Mouse (Mus musculus) heart, embryonic 14.5 days (tissue): ENCODE data around the gene Gmeb1. TPM values are rescaled to one million over a fixed set of nuclear protein-coding genes. Genes with fewer than 3 reads are reported as not detected.
"Not testable (repeated sequence)": the region's sequence is repeated elsewhere in the genome, so short reads cannot be mapped to it uniquely, and the experiment has no call there.

Experiments used
- ATAC-seq: fragments of 200-750 bp; cut with Nextera tagmentation; 2 replicates; pipeline ENCODE4 v1.8.0; 2017; ENCODE audit warnings: low read depth, moderate TSS enrichment; ENCODE audit not compliant: insufficient number of reproducible peaks, insufficient read depth, low FRiP score
- H3K27ac ChIP-seq, 2 experiments: fragments of 200-500 bp in 1 of 2; fragments of 300-500 bp in 1 of 2; sonication (generic) in 1 of 2; replicated peaks in 1 of 2; 2 replicates each; pipeline ENCODE4 v1.5.1; 2012 to 2014; ENCODE audit warnings: low read depth in 2 of 2, low read length in 2 of 2, control low read depth in 1 of 2, mild to moderate bottlenecking in 1 of 2, mixed read lengths in 1 of 2; ENCODE audit not compliant: control insufficient read depth in 1 of 2, insufficient read depth in 1 of 2
- H3K27me3 ChIP-seq: fragments of 300-500 bp; sonication (generic); 2 replicates; pipeline ENCODE4 v1.6.1; 2014; ENCODE audit warnings: mild to moderate bottlenecking, low read length, control low read depth; ENCODE audit not compliant: control insufficient read depth, insufficient read depth
- H3K36me3 ChIP-seq: fragments of 300-500 bp; sonication (generic); 2 replicates; pipeline ENCODE4 v1.6.1; 2014; ENCODE audit warnings: mild to moderate bottlenecking, control low read depth, low read length, mixed read lengths; ENCODE audit not compliant: control insufficient read depth, insufficient read depth
- H3K4me1 ChIP-seq, 2 experiments: fragments of 200-500 bp in 1 of 2; fragments of 300-500 bp in 1 of 2; sonication (generic) in 1 of 2; 2 replicates each; pipeline ENCODE4 v1.6.1; 2012 to 2014; ENCODE audit warnings: low read length in 2 of 2, control low read depth in 1 of 2, mixed read lengths in 1 of 2; ENCODE audit not compliant: control insufficient read depth in 2 of 2, insufficient read depth in 2 of 2
- H3K4me2 ChIP-seq: fragments of 300-500 bp; sonication (generic); 2 replicates; pipeline ENCODE4 v1.6.1; 2014; ENCODE audit warnings: mild to moderate bottlenecking, low read length
- H3K4me3 ChIP-seq, 2 experiments: fragments of 200-500 bp in 1 of 2; fragments of 300-500 bp in 1 of 2; sonication (generic) in 1 of 2; 2 replicates each; pipeline ENCODE4 v1.5.1; 2012 to 2014; ENCODE audit warnings: low read length in 2 of 2, mild to moderate bottlenecking in 2 of 2, control low read depth in 1 of 2, low read depth in 1 of 2, moderate library complexity in 1 of 2; ENCODE audit not compliant: control insufficient read depth in 1 of 2, insufficient read depth in 1 of 2
- H3K9ac ChIP-seq: fragments of 300-500 bp; sonication (generic); 2 replicates; pipeline ENCODE4 v1.6.1; 2014; ENCODE audit warnings: mild to moderate bottlenecking, low read length
- H3K9me3 ChIP-seq: fragments of 300-500 bp; sonication (generic); 2 replicates; pipeline ENCODE4 v1.6.1; 2016; ENCODE audit warnings: low read length, control low read depth; ENCODE audit not compliant: control insufficient read depth
- WGBS: fragments of 180-500 bp; shearing (Covaris S2); extraction: QIAGEN DNeasy Blood & Tissue Kit; methylation state at CpG from one replicate; pipeline ENCODE4 v1.1.7; 2014; 5-methylcytosine and 5-hydroxymethylcytosine counted together
- polyA plus RNA-seq: library from polyadenylated mRNA; unstranded; fragments of >200 nt; fragmentation: Nextera tagmentation; extraction: Ambion mirVana; gene quantifications from 2 replicates; pipeline ENCODE4 v1.2.1, GENCODE M21; 2014

Gene Gmeb1
- polyA plus RNA-seq, result 25.8 and 27.5 TPM in 2 replicates

- Histone ChIP-seq H3K9me3 (no peaks in the 10 kb centered on the region), H3K4me3 (peak within 1 kb of the TSS; percentile 84 to 88), H3K4me2 (peak within 1 kb of the TSS; percentile 96), H3K27ac (peak within 1 kb of the TSS; percentile 95 to 98), H3K27me3 (no peaks in the 10 kb centered on the region), H3K36me3 (no peaks in the 10 kb centered on the region), H3K4me1 (peaks cover 0 to 20% of the 10 kb centered on the region in 2 experiments; a peak in 2 of 4 replicates), H3K9ac (peak within 1 kb of the TSS; percentile 97)
- ATAC-seq, result peak; percentile 83
- WGBS, result 12% methylated on average over 46 of the region's 49 CpGs
Observed at GRCm38 (mm10) chr4:132261514-132262357, at the start of gene Gmeb1. TSS of gene Gmeb1 (minus strand) at chr4:132261602.

- no peak for ATAC-seq
- Histone ChIP-seq H3K9ac (peak overlapping the region; percentile 96), H3K4me2 (peak overlapping the region; percentile 88), H3K4me1 (peaks cover 2 to 9% of the 10 kb centered on the region in 2 experiments; a peak in 3 of 4 replicates), H3K4me3 (peak overlapping the region; percentile 39 to 79), H3K36me3 (peaks cover 51% of the 10 kb centered on the region), H3K9me3 (no peaks in the 10 kb centered on the region), H3K27ac (peak overlapping the region; percentile 19 to 90; a peak in 3 of 4 replicates), H3K27me3 (no peaks in the 10 kb centered on the region)
- 37% methylated on average over 10 of the region's 10 CpGs for WGBS
Observed at GRCm38 (mm10) chr4:132309849-132310472, 48.6 kb upstream of the Gmeb1 start.

- H3K36me3 ChIP-seq, result peaks cover 47% of the 10 kb centered on the region
- H3K9ac ChIP-seq, result peak overlapping the region; percentile 96
- H3K9me3 ChIP-seq, result no peaks in the 10 kb centered on the region
- H3K27ac ChIP-seq, result peak overlapping the region; percentile 90 to 91
- ATAC-seq, result no peak
- under 1% methylated on average over 15 of the region's 15 CpGs for WGBS
- H3K4me1 ChIP-seq, result peaks cover 2 to 9% of the 10 kb centered on the region in 2 experiments; a peak in 3 of 4 replicates
- H3K4me2 ChIP-seq, result peak overlapping the region; percentile 88
- no peaks in the 10 kb centered on the region for H3K27me3 ChIP-seq
- H3K4me3 ChIP-seq, result peak overlapping the region; percentile 77 to 79
Observed at GRCm38 (mm10) chr4:132309140-132309848, 47.9 kb upstream of the Gmeb1 start.

GRCm38 (mm10) chr4:132308437-132309139 lies 47.2 kb upstream of the Gmeb1 start:
- peak; percentile 88 for ATAC-seq
- Histone ChIP-seq H3K4me3 (peak overlapping the region; percentile 77 to 79), H3K9ac (peak overlapping the region; percentile 96), H3K27me3 (no peaks in the 10 kb centered on the region), H3K4me2 (peak overlapping the region; percentile 88), H3K27ac (peak overlapping the region; percentile 90 to 91), H3K9me3 (no peaks in the 10 kb centered on the region), H3K36me3 (peaks cover 40% of the 10 kb centered on the region), H3K4me1 (peaks cover 2 to 9% of the 10 kb centered on the region in 2 experiments; a peak in 3 of 4 replicates)
- under 1% methylated on average over 41 of the region's 41 CpGs for WGBS

GRCm38 (mm10) chr4:132306004-132306403 lies 44.6 kb upstream of the Gmeb1 start:
- Histone ChIP-seq H3K9me3 (no peaks in the 10 kb centered on the region), H3K27ac (no peak overlapping the region), H3K4me1 (peaks cover 11 to 21% of the 10 kb centered on the region in 2 experiments), H3K27me3 (no peaks in the 10 kb centered on the region), H3K4me2 (no peak overlapping the region), H3K4me3 (no peak overlapping the region), H3K36me3 (peaks cover 16% of the 10 kb centered on the region), H3K9ac (no peak overlapping the region)
- WGBS, result 79% methylated on average over 6 of the region's 6 CpGs
- no peak for ATAC-seq

GRCm38 (mm10) chr4:132305276-132305675 lies 43.9 kb upstream of the Gmeb1 start:
- peaks cover 11 to 21% of the 10 kb centered on the region in 2 experiments for H3K4me1 ChIP-seq
- no peak overlapping the region for H3K4me2 ChIP-seq
- no peak overlapping the region for H3K9ac ChIP-seq
- no peak overlapping the region for H3K4me3 ChIP-seq
- H3K27me3 ChIP-seq, result no peaks in the 10 kb centered on the region
- H3K9me3 ChIP-seq, result no peaks in the 10 kb centered on the region
- H3K36me3 ChIP-seq, result peaks cover 9% of the 10 kb centered on the region
- WGBS, result 80% methylated on average over 8 of the region's 8 CpGs
- H3K27ac ChIP-seq, result no peak overlapping the region
- ATAC-seq, result no peak

- H3K27me3 ChIP-seq, H3K36me3 ChIP-seq, H3K9me3 ChIP-seq, H3K27ac ChIP-seq, ATAC-seq: not testable (repeated sequence)
- H3K4me1 ChIP-seq, result peaks cover 9 to 12% of the 10 kb centered on the region in 2 experiments
- H3K9ac ChIP-seq, result peak overlapping the region; percentile 78
- WGBS, result 39% methylated on average over 6 of the region's 6 CpGs
- H3K4me2 ChIP-seq, result peak overlapping the region; percentile 66
- H3K4me3 ChIP-seq, result peak overlapping the region in 1 of 2 experiments; percentile 45; a peak in 3 of 4 replicates
Observed at GRCm38 (mm10) chr4:132303484-132303883, 42.1 kb upstream of the Gmeb1 start.
